Mouse (Mus musculus) kidney, embryonic 16.5 days (tissue): ENCODE data around the gene Amn. TPM values are rescaled to one million over a fixed set of nuclear protein-coding genes. Genes with fewer than 3 reads are reported as not detected.

Experiments used
- ATAC-seq: fragments of 200-750 bp; cut with Nextera tagmentation; 2 replicates; pipeline ENCODE4 v1.8.0; 2017; ENCODE audit warnings: moderate TSS enrichment; ENCODE audit not compliant: low FRiP score, low TSS enrichment
- H3K27ac ChIP-seq: fragments of 300-500 bp; sonication (generic); 2 replicates; pipeline ENCODE4 v1.5.1; 2014; ENCODE audit warnings: low read length
- H3K27me3 ChIP-seq: fragments of 300-500 bp; sonication (generic); 2 replicates; pipeline ENCODE4 v1.6.1; 2014; ENCODE audit warnings: low read length, control low read depth, mixed read lengths; ENCODE audit not compliant: insufficient read depth
- H3K36me3 ChIP-seq: fragments of 300-500 bp; sonication (generic); 2 replicates; pipeline ENCODE4 v1.6.1; 2014; ENCODE audit warnings: low read length, control low read depth, mixed read lengths; ENCODE audit not compliant: insufficient read depth
- H3K4me1 ChIP-seq: fragments of 300-500 bp; sonication (generic); 2 replicates; pipeline ENCODE4 v1.6.1; 2014; ENCODE audit warnings: low read length, control low read depth, mixed read lengths; ENCODE audit not compliant: insufficient read depth
- H3K4me2 ChIP-seq: fragments of 300-500 bp; sonication (generic); replicated peaks from 2 replicates; pipeline ENCODE4 v1.6.1; 2014; ENCODE audit warnings: low read depth, low read length
- H3K4me3 ChIP-seq: fragments of 300-500 bp; sonication (generic); 2 replicates; pipeline ENCODE4 v1.5.1; 2014; ENCODE audit warnings: mild to moderate bottlenecking, low read length
- H3K9ac ChIP-seq: fragments of 300-500 bp; sonication (generic); replicated peaks from 2 replicates; pipeline ENCODE4 v1.6.1; 2014; ENCODE audit warnings: low read length
- H3K9me3 ChIP-seq: fragments of 300-500 bp; sonication (generic); 2 replicates; pipeline ENCODE4 v1.6.1; 2016; ENCODE audit warnings: low read length, control low read depth
- WGBS: fragments of 180-500 bp; shearing (Covaris S2); extraction: QIAGEN DNeasy Blood & Tissue Kit; methylation state at CpG from one replicate; pipeline ENCODE4 v1.1.7; 2014; 5-methylcytosine and 5-hydroxymethylcytosine counted together
- polyA plus RNA-seq: library from polyadenylated mRNA; unstranded; fragments of >200 nt; fragmentation: Nextera tagmentation; extraction: Ambion mirVana; gene quantifications from 2 replicates; pipeline ENCODE4 v1.2.1, GENCODE M21; 2015

Gene Amn
- 70.7 and 87.7 TPM in 2 replicates for polyA plus RNA-seq

DNA sequence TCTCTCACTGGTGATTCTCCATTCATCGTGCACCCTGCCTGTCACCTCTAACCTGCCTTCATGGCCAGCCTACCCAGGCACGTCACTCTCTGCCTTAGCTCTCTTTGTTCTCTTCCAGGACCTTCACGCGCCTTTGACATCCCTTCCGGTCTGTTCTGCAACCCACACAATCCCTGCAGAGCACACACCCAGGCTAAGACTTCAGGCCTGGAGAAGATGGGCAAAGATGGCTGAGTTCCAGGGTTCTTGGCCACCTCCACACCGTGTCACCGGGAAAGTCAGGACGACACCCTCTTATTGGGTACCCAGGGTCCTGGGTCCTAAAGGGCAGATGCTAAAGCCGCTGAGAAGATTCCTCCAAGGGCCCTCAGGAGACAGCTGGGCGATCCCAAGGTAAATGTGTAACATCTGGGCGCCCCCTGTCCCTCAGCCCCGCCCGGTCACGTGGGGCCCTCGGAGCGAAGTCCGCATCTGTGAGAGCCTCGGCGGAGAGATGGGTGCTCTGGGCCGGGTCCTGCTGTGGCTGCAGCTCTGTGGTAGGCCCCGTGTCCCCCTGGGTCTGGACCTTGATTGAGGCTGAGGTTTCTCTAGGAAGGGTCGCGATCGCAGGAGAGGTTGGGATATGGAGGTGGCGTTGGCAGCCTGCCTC is at the start of gene Amn:
Amn (plus strand) TSS at position 467 of the 649 bp plus-strand sequence.
- Histone ChIP-seq H3K4me1 (peaks cover 32% of the 10 kb centered on the region), H3K27ac (0 out of 2 replicates have a peak within 1 kb of the TSS, but pooled peaks have one; percentile 27), H3K36me3 (no peaks in the 10 kb centered on the region), H3K9ac (peak within 1 kb of the TSS; percentile 47), H3K27me3 (peaks cover 62% of the 10 kb centered on the region), H3K9me3 (no peaks in the 10 kb centered on the region), H3K4me2 (peak within 1 kb of the TSS; percentile 41), H3K4me3 (peak within 1 kb of the TSS; percentile 37)
- 30% methylated on average over 25 of the region's 25 CpGs for WGBS
- ATAC-seq, result peak; percentile 42

DNA sequence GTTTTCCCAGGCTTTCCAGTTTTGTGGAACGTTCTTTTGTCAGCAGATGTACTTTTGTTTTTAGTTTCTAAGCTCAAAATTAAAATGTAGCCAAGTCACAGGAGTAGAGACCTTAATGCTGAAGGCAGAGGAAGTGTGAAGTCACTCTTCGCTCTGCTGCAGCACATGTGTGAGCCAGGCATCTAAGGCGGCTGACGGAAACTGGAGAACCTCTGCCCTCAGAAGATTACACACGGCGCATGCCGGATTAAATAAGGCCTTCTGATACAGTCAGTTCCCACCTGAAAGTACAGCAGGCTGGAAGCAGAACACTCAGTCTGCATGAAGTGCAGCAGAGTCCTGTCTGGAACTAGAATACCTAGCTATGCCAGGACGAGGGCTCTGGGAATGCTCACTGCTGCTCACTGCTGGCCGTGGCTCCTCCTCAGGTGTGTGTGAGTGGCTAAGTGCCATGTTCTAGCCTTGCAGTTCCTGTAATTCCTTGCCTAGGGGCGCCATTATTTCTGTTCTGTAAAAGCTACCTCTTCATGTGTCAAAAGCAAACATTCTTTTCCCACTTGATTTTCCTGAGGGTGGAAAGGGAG is 45.6 kb upstream of the Amn start:
- Histone ChIP-seq H3K27me3 (no peaks in the 10 kb centered on the region), H3K36me3 (peaks cover 31% of the 10 kb centered on the region), H3K4me1 (peaks cover 2% of the 10 kb centered on the region; the same call in 1 of the 2 replicates), H3K9ac (no peak overlapping the region), H3K9me3 (no peaks in the 10 kb centered on the region; the same call in 1 of the 2 replicates), H3K4me3 (no peak overlapping the region), H3K27ac (no peak overlapping the region), H3K4me2 (no peak overlapping the region)
- WGBS, result 69% methylated on average over 10 of the region's 10 CpGs
- no peak for ATAC-seq

DNA sequence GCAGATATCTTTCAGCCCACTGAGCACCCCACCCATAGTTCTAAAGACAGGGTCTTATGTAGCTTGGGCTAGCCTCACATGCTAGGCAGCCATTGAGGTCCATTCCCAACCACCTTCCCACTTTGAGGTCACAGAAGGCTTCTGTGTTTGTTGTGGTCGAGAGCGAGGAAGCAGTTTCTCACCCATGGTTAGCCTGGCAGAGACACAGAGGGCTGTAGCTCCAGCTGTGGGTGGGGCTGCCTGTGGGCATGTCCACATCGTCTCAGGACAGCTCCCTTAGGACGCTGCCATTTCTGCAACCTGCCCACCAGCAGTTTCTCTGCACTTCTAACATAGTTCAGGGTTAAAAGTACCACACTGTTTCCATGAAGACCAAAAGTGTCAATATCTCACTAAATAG is 43.5 kb upstream of the Amn start:
- no peak for ATAC-seq

GRCm38 (mm10) chr12:111228488-111228887 is 42.4 kb upstream of the Amn start:
- H3K36me3 ChIP-seq, result peaks cover 5% of the 10 kb centered on the region; the same call in 1 of the 2 replicates
- H3K4me3 ChIP-seq, result no peak overlapping the region
- H3K27ac ChIP-seq, result no peak overlapping the region
- H3K9me3 ChIP-seq, result no peaks in the 10 kb centered on the region
- 96% methylated on average over 5 of the region's 5 CpGs for WGBS
- H3K9ac ChIP-seq, result no peak overlapping the region
- H3K27me3 ChIP-seq, result no peaks in the 10 kb centered on the region
- H3K4me2 ChIP-seq, result no peak overlapping the region
- peaks cover 2% of the 10 kb centered on the region; the same call in 1 of the 2 replicates for H3K4me1 ChIP-seq
- ATAC-seq, result no peak

More for the DNA sequence above, 43.5 kb upstream of the Amn start:
- Histone ChIP-seq H3K36me3 (peaks cover 13% of the 10 kb centered on the region), H3K4me2 (no peak overlapping the region), H3K4me3 (no peak overlapping the region), H3K4me1 (peaks cover 2% of the 10 kb centered on the region; the same call in 1 of the 2 replicates), H3K9ac (no peak overlapping the region), H3K9me3 (no peaks in the 10 kb centered on the region), H3K27ac (no peak overlapping the region), H3K27me3 (no peaks in the 10 kb centered on the region)
- 76% methylated on average over 4 of the region's 4 CpGs for WGBS

- WGBS, result 94% methylated on average over 2 of the region's 2 CpGs
Measured at GRCm38 (mm10) chr12:111230793-111231192, 40.1 kb upstream of the Amn start.

DNA sequence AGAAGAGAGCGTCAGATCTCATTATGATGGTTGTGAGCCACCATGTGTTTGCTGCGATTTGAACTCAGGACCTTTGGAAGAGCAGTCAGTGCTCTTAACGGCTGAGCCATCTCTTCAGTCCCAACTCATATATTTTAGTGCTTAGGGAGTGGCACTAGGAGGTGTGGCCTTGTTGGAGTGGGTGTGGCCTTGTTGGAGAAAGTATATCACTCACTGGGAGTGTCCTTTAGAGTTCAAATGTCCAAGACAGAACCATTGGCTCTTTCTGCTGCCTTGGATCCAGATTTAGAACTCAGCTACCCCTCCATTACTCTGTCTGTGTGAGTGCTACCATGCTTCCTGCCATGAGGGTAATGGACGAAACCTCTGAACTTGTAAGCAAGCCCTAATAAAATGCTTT is 37.1 kb upstream of the Amn start:
- WGBS, result 87% methylated on average over 4 of the region's 4 CpGs
- Histone ChIP-seq H3K4me2 (no peak overlapping the region), H3K9ac (no peak overlapping the region), H3K27me3 (no peaks in the 10 kb centered on the region), H3K4me1 (peaks cover 12% of the 10 kb centered on the region), H3K36me3 (peaks cover 3% of the 10 kb centered on the region; the same call in 1 of the 2 replicates), H3K4me3 (no peak overlapping the region), H3K9me3 (no peaks in the 10 kb centered on the region), H3K27ac (no peak overlapping the region)
- no peak for ATAC-seq

More at GRCm38 (mm10) chr12:111230793-111231192, 40.1 kb upstream of the Amn start:
- ATAC-seq, result no peak
- Histone ChIP-seq H3K4me2 (no peak overlapping the region), H3K9ac (no peak overlapping the region), H3K9me3 (no peaks in the 10 kb centered on the region), H3K4me3 (no peak overlapping the region), H3K36me3 (peaks cover 8% of the 10 kb centered on the region; the same call in 1 of the 2 replicates), H3K27ac (no peak overlapping the region), H3K27me3 (no peaks in the 10 kb centered on the region), H3K4me1 (no peaks in the 10 kb centered on the region)

- Histone ChIP-seq H3K27ac (no peak overlapping the region), H3K4me1 (peaks cover 16% of the 10 kb centered on the region), H3K36me3 (peaks cover 3% of the 10 kb centered on the region; the same call in 1 of the 2 replicates), H3K4me2 (no peak overlapping the region), H3K4me3 (no peak overlapping the region), H3K27me3 (no peaks in the 10 kb centered on the region), H3K9ac (no peak overlapping the region), H3K9me3 (no peaks in the 10 kb centered on the region)
- WGBS, result 86% methylated on average over 9 of the region's 9 CpGs
- no peak for ATAC-seq
Measured at GRCm38 (mm10) chr12:111234383-111234782, 36.5 kb upstream of the Amn start.

GRCm38 (mm10) chr12:111235631-111236030 is 35.3 kb upstream of the Amn start:
- Histone ChIP-seq H3K4me1 (peaks cover 22% of the 10 kb centered on the region), H3K27me3 (no peaks in the 10 kb centered on the region), H3K4me2 (no peak overlapping the region), H3K27ac (no peak overlapping the region), H3K4me3 (no peak overlapping the region), H3K9me3 (no peaks in the 10 kb centered on the region), H3K36me3 (peaks cover 3% of the 10 kb centered on the region; the same call in 1 of the 2 replicates), H3K9ac (no peak overlapping the region)
- WGBS, result 87% methylated on average over 6 of the region's 6 CpGs
- ATAC-seq, result no peak

DNA sequence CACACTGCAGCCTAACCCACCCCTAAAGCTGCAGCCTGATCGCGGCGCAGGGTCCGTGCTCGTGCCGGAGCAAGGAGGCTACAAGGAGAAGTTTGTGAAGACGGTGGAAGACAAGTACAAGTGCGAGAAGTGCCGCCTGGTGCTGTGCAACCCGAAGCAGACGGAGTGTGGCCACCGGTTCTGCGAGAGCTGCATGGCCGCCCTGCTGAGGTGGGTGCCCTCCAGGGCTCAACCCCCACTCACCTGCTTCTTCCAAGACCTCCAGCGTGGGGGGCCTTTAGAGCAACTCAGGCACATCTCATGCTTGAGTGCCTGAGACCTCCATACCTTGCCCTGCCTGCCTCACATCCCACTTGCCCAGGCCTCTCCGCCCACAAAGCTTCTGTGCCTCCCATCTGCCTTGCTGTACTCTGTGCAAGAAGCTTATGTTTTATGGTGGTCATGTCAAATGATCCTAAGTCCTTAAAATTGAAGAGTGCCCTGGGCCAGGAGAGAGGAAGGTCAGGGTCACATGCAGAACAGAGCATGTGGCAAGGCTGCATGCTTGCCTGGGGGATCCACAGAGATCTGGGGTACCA is 33.2 kb upstream of the Amn start:
- Histone ChIP-seq H3K27ac (peak overlapping the region; percentile 76), H3K27me3 (no peaks in the 10 kb centered on the region)

More for the DNA sequence above, 33.2 kb upstream of the Amn start:
- no peak overlapping the region for H3K4me2 ChIP-seq
- no peak overlapping the region for H3K4me3 ChIP-seq
- peaks cover 3% of the 10 kb centered on the region; the same call in 1 of the 2 replicates for H3K36me3 ChIP-seq
- peaks cover 22% of the 10 kb centered on the region for H3K4me1 ChIP-seq
- ATAC-seq, result peak; percentile 58; the same call in 1 of the 2 replicates
- no peak overlapping the region for H3K9ac ChIP-seq
- H3K9me3 ChIP-seq, result no peaks in the 10 kb centered on the region
- WGBS, result 63% methylated on average over 16 of the region's 16 CpGs
